Mouse (Mus musculus): ENCODE data around the gene Unc13b.
A peak's percentile ranks its signal among the peaks of the same experiment; 100 is the strongest.
"Not testable (repeated sequence)": the region's sequence is repeated elsewhere in the genome, so short reads cannot be mapped to it uniquely, and the experiment has no call there.

The Unc13b gene

GRCm38 (mm10) chr4:43091183-43091582 lies 32.4 kb downstream of the Unc13b start:
- DNase-seq (ENCODE audit: low spot score in 2 of 2) = no peak

- no peak for DNase-seq (ENCODE audit: low spot score in 2 of 2)
Observed at GRCm38 (mm10) chr4:43113491-43113890, 54.7 kb downstream of the Unc13b start.

- DNase-seq (ENCODE audit: low spot score in 2 of 2) = no peak
Observed at GRCm38 (mm10) chr4:43114512-43114911, 55.8 kb downstream of the Unc13b start.

GRCm38 (mm10) chr4:43114946-43115345 lies 56.2 kb downstream of the Unc13b start:
- DNase-seq (ENCODE audit: low spot score in 2 of 2) = peak; percentile 24 to 26

GRCm38 (mm10) chr4:43116249-43116648 lies 57.5 kb downstream of the Unc13b start:
- DNase-seq (ENCODE audit: low spot score in 2 of 2) = no peak

GRCm38 (mm10) chr4:43129750-43130149 lies 71.0 kb downstream of the Unc13b start:
- no peak for DNase-seq (ENCODE audit: low spot score in 2 of 2)

GRCm38 (mm10) chr4:43142610-43143009 lies 83.9 kb downstream of the Unc13b start:
- no peak for DNase-seq (ENCODE audit: low spot score in 2 of 2)

- not testable (repeated sequence) for DNase-seq (ENCODE audit: low spot score in 2 of 2)
Observed at GRCm38 (mm10) chr4:43152413-43152812, 93.7 kb downstream of the Unc13b start.

- DNase-seq (ENCODE audit: low spot score in 2 of 2) = no peak
Observed at GRCm38 (mm10) chr4:43160045-43160444, 101.3 kb downstream of the Unc13b start.

- DNase-seq (ENCODE audit: low spot score in 2 of 2) = no peak
Observed at GRCm38 (mm10) chr4:43161124-43161657, 102.4 kb downstream of the Unc13b start.

GRCm38 (mm10) chr4:43163205-43163604 lies 104.5 kb downstream of the Unc13b start:
- no peak for DNase-seq (ENCODE audit: low spot score in 2 of 2)

- DNase-seq (ENCODE audit: low spot score in 2 of 2) = no peak
Observed at GRCm38 (mm10) chr4:43165403-43166005, 106.8 kb downstream of the Unc13b start.

- no peak for DNase-seq (ENCODE audit: low spot score in 2 of 2)
Observed at GRCm38 (mm10) chr4:43170028-43170427, 111.3 kb downstream of the Unc13b start.

GRCm38 (mm10) chr4:43177126-43177525 lies 118.4 kb downstream of the Unc13b start:
- DNase-seq (ENCODE audit: low spot score in 2 of 2) = no peak

GRCm38 (mm10) chr4:43182474-43183168 lies 123.9 kb downstream of the Unc13b start:
- DNase-seq (ENCODE audit: low spot score in 2 of 2) = no peak

- DNase-seq (ENCODE audit: low spot score in 2 of 2) = no peak
Observed at GRCm38 (mm10) chr4:43187439-43187838, 128.7 kb downstream of the Unc13b start.

- peak; percentile 50 to 70 for DNase-seq (ENCODE audit: low spot score in 2 of 2)
Observed at GRCm38 (mm10) chr4:43189381-43189780, 130.6 kb downstream of the Unc13b start.

- no peak for DNase-seq (ENCODE audit: low spot score in 2 of 2)
Observed at GRCm38 (mm10) chr4:43204946-43205345, 146.2 kb downstream of the Unc13b start.

- no peak for DNase-seq (ENCODE audit: low spot score in 2 of 2)
Observed at GRCm38 (mm10) chr4:43205571-43205970, 146.8 kb downstream of the Unc13b start.

GRCm38 (mm10) chr4:43206989-43207388 lies 148.2 kb downstream of the Unc13b start:
- DNase-seq (ENCODE audit: low spot score in 2 of 2) = peak in 1 of 2 experiments; percentile 38

- DNase-seq (ENCODE audit: low spot score in 2 of 2) = peak; percentile 73 to 82
Observed at GRCm38 (mm10) chr4:43209081-43209579, 150.4 kb downstream of the Unc13b start.

- no peak for DNase-seq (ENCODE audit: low spot score in 2 of 2)
Observed at GRCm38 (mm10) chr4:43209673-43210072, 150.9 kb downstream of the Unc13b start.

GRCm38 (mm10) chr4:43216491-43216890 lies 157.7 kb downstream of the Unc13b start:
- no peak for DNase-seq (ENCODE audit: low spot score in 2 of 2)
